Mouse (Mus musculus) hindbrain, postnatal 0 days (tissue): ENCODE results near the gene Kat6b. TPM values are rescaled to one million over a fixed set of nuclear protein-coding genes. Genes with fewer than 3 reads are reported as not detected.

Experiments
- ATAC-seq: fragments of 200-750 bp; cut with Nextera tagmentation; 2 replicates; pipeline ENCODE4 v1.8.0; 2017; ENCODE audit warnings: mild to moderate bottlenecking, moderate TSS enrichment, moderate library complexity
- DNase-seq: peaks from one replicate; pipeline ENCODE4 v3.0.0-alpha.2; 2015; ENCODE audit warnings: low spot score
- H3K27ac ChIP-seq: fragments of 300-500 bp; sonication (generic); 2 replicates; pipeline ENCODE4 v1.5.1; 2014; ENCODE audit warnings: mild to moderate bottlenecking
- H3K27me3 ChIP-seq: fragments of 300-500 bp; sonication (generic); 2 replicates; pipeline ENCODE4 v1.6.1; 2014; ENCODE audit warnings: low read length, mixed read lengths; ENCODE audit not compliant: insufficient read depth
- H3K36me3 ChIP-seq: fragments of 300-500 bp; sonication (generic); 2 replicates; pipeline ENCODE4 v1.6.1; 2014; ENCODE audit warnings: low read length, mixed read lengths; ENCODE audit not compliant: insufficient read depth
- H3K4me1 ChIP-seq: fragments of 300-500 bp; sonication (generic); 2 replicates; pipeline ENCODE4 v1.6.1; 2014; ENCODE audit warnings: antibody characterized with exemption, low read length, mixed read lengths; ENCODE audit not compliant: insufficient read depth
- H3K4me2 ChIP-seq: fragments of 300-500 bp; sonication (generic); 2 replicates; pipeline ENCODE4 v1.6.1; 2014; ENCODE audit warnings: low read depth, mild to moderate bottlenecking, low read length, moderate library complexity, mixed read lengths
- H3K4me3 ChIP-seq: fragments of 300-500 bp; sonication (generic); 2 replicates; pipeline ENCODE4 v1.5.1; 2014; ENCODE audit warnings: low read length
- H3K9ac ChIP-seq: fragments of 300-500 bp; sonication (generic); replicated peaks from 2 replicates; pipeline ENCODE4 v1.6.1; 2014; ENCODE audit warnings: mild to moderate bottlenecking, low read length, moderate library complexity, mixed read lengths
- H3K9me3 ChIP-seq: fragments of 300-500 bp; sonication (generic); 2 replicates; pipeline ENCODE4 v1.6.1; 2016; ENCODE audit warnings: low read length, mixed read lengths
- CTCF ChIP-seq: IDR thresholded peaks from 2 replicates; pipeline ENCODE4 v1.5.1; 2016; ENCODE audit warnings: antibody characterized with exemption, control low read depth, low read depth
- WGBS: fragments of 180-500 bp; shearing (Covaris S2); extraction: QIAGEN DNeasy Blood & Tissue Kit; methylation state at CpG from one replicate; pipeline ENCODE4 v1.1.7; 2014; 5-methylcytosine and 5-hydroxymethylcytosine counted together
- polyA plus RNA-seq: library from polyadenylated mRNA; unstranded; fragments of >200 nt; fragmentation: Nextera tagmentation; extraction: Ambion mirVana; gene quantifications from 2 replicates; pipeline ENCODE4 v1.2.1, GENCODE M21; 2015
- total RNA-seq: library from RNA; depleted of rRNA; stranded (reverse); fragments of >200 nt; gene quantifications from 2 replicates; pipeline ENCODE4 v1.2.3, GENCODE M21; 2014

Gene Kat6b
- total and polyA plus RNA-seq, 2 experiments from 2014 or later, result 15.2 to 33.0 TPM

GRCm38 (mm10) chr14:21452581-21452980 lies 28.7 kb upstream of the Kat6b start:
- no peaks in the 10 kb centered on the region for H3K36me3 ChIP-seq
- H3K9me3 ChIP-seq, result no peaks in the 10 kb centered on the region
- 46% methylated on average over 4 of the region's 4 CpGs for WGBS
- no peak for DNase-seq
- H3K9ac ChIP-seq, result no peak overlapping the region
- no peak overlapping the region for H3K4me3 ChIP-seq
- no peak overlapping the region for H3K4me2 ChIP-seq
- TF ChIP-seq CTCF, result no peak
- no peaks in the 10 kb centered on the region for H3K27me3 ChIP-seq
- no peak for ATAC-seq
- no peak overlapping the region for H3K27ac ChIP-seq
- no peaks in the 10 kb centered on the region for H3K4me1 ChIP-seq

GRCm38 (mm10) chr14:21453896-21454295 lies 27.3 kb upstream of the Kat6b start:
- TF ChIP-seq CTCF, result no peak

GRCm38 (mm10) chr14:21455654-21456350 lies 25.4 kb upstream of the Kat6b start:
- no peak overlapping the region for H3K27ac ChIP-seq
- no peaks in the 10 kb centered on the region for H3K9me3 ChIP-seq
- no peaks in the 10 kb centered on the region for H3K4me1 ChIP-seq
- no peak overlapping the region for H3K4me2 ChIP-seq
- H3K27me3 ChIP-seq, result no peaks in the 10 kb centered on the region
- ATAC-seq, result no peak
- 90% methylated on average over 7 of the region's 7 CpGs for WGBS
- H3K4me3 ChIP-seq, result no peak overlapping the region
- no peak for DNase-seq
- H3K9ac ChIP-seq, result no peak overlapping the region
- H3K36me3 ChIP-seq, result no peaks in the 10 kb centered on the region
- TF ChIP-seq CTCF, result no peak

More at GRCm38 (mm10) chr14:21453896-21454295, 27.3 kb upstream of the Kat6b start:
- Histone ChIP-seq H3K4me2 (no peak overlapping the region), H3K4me1 (no peaks in the 10 kb centered on the region), H3K27me3 (no peaks in the 10 kb centered on the region), H3K4me3 (no peak overlapping the region), H3K27ac (no peak overlapping the region), H3K36me3 (no peaks in the 10 kb centered on the region), H3K9me3 (no peaks in the 10 kb centered on the region), H3K9ac (no peak overlapping the region)
- no peak for DNase-seq
- 57% methylated on average over 2 of the region's 2 CpGs for WGBS
- no peak for ATAC-seq

GRCm38 (mm10) chr14:21456526-21456925 lies 24.7 kb upstream of the Kat6b start:
- no peak for TF ChIP-seq CTCF

GRCm38 (mm10) chr14:21457876-21458275 lies 23.4 kb upstream of the Kat6b start:
- H3K4me2 ChIP-seq, result no peak overlapping the region
- no peak for TF ChIP-seq CTCF
- WGBS, result 58% methylated on average over 5 of the region's 5 CpGs
- H3K9me3 ChIP-seq, result no peaks in the 10 kb centered on the region
- no peaks in the 10 kb centered on the region for H3K4me1 ChIP-seq
- ATAC-seq, result no peak
- H3K27me3 ChIP-seq, result no peaks in the 10 kb centered on the region
- DNase-seq, result no peak
- no peak overlapping the region for H3K27ac ChIP-seq
- H3K9ac ChIP-seq, result no peak overlapping the region
- H3K4me3 ChIP-seq, result no peak overlapping the region
- H3K36me3 ChIP-seq, result no peaks in the 10 kb centered on the region

More at GRCm38 (mm10) chr14:21456526-21456925, 24.7 kb upstream of the Kat6b start:
- no peaks in the 10 kb centered on the region for H3K36me3 ChIP-seq
- H3K9ac ChIP-seq, result no peak overlapping the region
- H3K4me2 ChIP-seq, result no peak overlapping the region
- no peak overlapping the region for H3K4me3 ChIP-seq
- DNase-seq (no peak), ATAC-seq (no peak)
- no peaks in the 10 kb centered on the region for H3K4me1 ChIP-seq
- H3K27ac ChIP-seq, result no peak overlapping the region
- no peaks in the 10 kb centered on the region for H3K9me3 ChIP-seq
- no peaks in the 10 kb centered on the region for H3K27me3 ChIP-seq

GRCm38 (mm10) chr14:21458696-21459095 lies 22.5 kb upstream of the Kat6b start:
- no peak overlapping the region for H3K27ac ChIP-seq
- no peaks in the 10 kb centered on the region for H3K36me3 ChIP-seq
- H3K4me2 ChIP-seq, result no peak overlapping the region
- no peak overlapping the region for H3K4me3 ChIP-seq
- WGBS, result 82% methylated on average over 7 of the region's 7 CpGs
- no peaks in the 10 kb centered on the region for H3K4me1 ChIP-seq
- no peak overlapping the region for H3K9ac ChIP-seq
- no peaks in the 10 kb centered on the region for H3K9me3 ChIP-seq
- DNase-seq, result no peak
- no peaks in the 10 kb centered on the region for H3K27me3 ChIP-seq
- TF ChIP-seq CTCF, result no peak
- no peak for ATAC-seq

GRCm38 (mm10) chr14:21459163-21459562 lies 22.1 kb upstream of the Kat6b start:
- no peak for DNase-seq
- Histone ChIP-seq H3K9ac (no peak overlapping the region), H3K4me1 (no peaks in the 10 kb centered on the region), H3K36me3 (no peaks in the 10 kb centered on the region), H3K9me3 (no peaks in the 10 kb centered on the region), H3K27me3 (no peaks in the 10 kb centered on the region), H3K4me3 (no peak overlapping the region), H3K4me2 (no peak overlapping the region), H3K27ac (no peak overlapping the region)
- no peak for ATAC-seq
- 78% methylated on average over 4 of the region's 4 CpGs for WGBS
- no peak for TF ChIP-seq CTCF
